Mouse (Mus musculus): ENCODE measurements around the gene Atf6b.

Atf6b gene

GRCm38 (mm10) chr17:34690458-34690857, 43.5 kb downstream of the Atf6b start:
- no peak for DNase-seq (ENCODE audit: low read depth in 1 of 2, low spot score in 2 of 2)

DNA sequence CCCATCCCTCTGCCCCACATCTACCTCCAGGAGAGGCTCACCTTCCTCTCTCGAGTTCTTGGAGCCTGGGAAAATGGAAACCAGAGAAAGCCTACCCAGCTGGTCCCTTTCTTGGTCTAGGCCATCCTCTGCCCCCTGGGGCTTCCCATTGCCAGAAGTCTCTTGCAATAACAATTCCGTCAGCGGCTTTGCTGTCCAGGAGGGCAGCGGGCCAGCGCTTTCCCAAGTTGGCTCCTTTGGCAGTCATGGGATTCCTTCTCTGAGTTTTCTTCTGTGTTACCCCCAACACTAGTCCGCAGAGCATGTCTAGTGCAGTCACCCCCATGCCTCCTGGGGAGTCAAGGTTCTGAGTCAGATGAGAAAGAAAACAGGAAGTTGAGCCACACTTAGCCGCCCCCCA, 46.0 kb downstream of the Atf6b start:
- DNase-seq (ENCODE audit: low read depth in 1 of 2, low spot score in 2 of 2): no peak

- DNase-seq (ENCODE audit: low read depth in 1 of 2, low spot score in 2 of 2): no peak
Measured at GRCm38 (mm10) chr17:34699575-34700408, 52.8 kb downstream of the Atf6b start.

DNA sequence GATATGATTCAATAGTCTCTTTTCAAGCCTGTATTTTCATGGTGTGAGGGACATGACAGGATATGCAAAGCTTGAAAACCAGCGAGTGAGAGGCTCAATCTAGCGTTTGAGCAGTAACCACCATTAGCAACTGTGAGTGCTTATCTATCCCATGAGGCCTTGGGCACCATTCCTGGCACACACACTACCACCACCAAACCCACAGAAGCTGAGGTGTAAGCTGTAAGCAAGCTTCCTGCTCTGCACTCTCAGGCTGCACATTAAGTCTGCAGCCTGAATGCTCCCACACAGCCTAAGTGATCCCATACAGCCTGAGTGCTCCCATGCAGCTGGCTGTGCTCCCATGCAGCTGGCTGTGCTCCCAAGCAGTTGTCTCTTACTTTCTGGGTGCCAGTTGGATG, 53.7 kb downstream of the Atf6b start:
- no peak for DNase-seq (ENCODE audit: low read depth in 1 of 2, low spot score in 2 of 2)

Measured in monocyte, adult 2 months (primary cell).